Mouse (Mus musculus): Measurements from ENCODE around the gene Tmx2.

- TF ChIP-seq CTCF (IDR thresholded peaks at IDR 0.05; ENCODE audit: low read depth, low read length) (no peak), TAL1 (conservative IDR thresholded peaks at IDR 0.05; ENCODE audit: low read depth, low read length) (no peak), POLR2AphosphoS5 (IDR thresholded peaks at IDR 0.05; ENCODE audit: insufficient replicate concordance, low read depth, low read length) (no peak)
Measured at GRCm38 (mm10) chr2:84636231-84636741, 42.7 kb downstream of the Tmx2 start.
